Mouse (Mus musculus): ENCODE measurements around the gene Rims3.
A peak's percentile ranks its signal among the peaks of the same experiment; 100 is the strongest.

Rims3 gene

DNA sequence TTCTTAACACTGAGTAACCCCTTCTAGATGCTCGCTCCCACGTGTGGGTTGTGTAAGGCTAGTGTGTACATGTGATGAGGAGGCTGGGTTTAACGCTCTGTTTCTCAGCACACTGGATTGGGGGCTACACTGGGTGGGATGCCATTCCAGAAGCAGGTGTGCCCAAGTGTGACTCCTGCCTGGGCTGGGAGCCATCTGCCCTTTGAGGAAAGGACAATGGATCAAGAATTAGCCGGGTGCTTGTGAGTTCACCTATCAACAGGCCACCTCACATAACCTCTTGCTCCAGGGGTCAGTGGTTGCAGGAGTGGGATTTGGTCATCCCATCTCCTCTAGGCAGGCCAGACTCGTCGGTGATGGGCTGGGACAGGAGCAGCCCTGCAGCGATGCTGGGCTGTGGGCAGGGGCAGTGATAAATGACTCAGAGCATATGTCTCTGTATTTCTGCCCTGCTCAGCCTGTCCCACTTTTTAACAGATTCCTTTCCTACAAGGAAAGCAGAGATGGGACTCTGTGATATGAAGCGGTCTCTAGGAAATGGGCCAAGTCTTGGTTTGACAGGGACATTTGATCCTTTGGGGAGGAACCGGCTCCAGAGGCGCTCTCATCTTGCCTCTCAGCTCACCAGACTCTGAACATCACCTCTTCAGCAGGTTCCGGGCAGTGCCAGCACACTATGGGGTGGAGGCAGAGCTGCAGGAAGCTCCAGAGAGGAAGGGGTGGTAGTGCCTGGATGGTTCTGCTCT, 39.2 kb downstream of the Rims3 start:
- no peak for DNase-seq

DNA sequence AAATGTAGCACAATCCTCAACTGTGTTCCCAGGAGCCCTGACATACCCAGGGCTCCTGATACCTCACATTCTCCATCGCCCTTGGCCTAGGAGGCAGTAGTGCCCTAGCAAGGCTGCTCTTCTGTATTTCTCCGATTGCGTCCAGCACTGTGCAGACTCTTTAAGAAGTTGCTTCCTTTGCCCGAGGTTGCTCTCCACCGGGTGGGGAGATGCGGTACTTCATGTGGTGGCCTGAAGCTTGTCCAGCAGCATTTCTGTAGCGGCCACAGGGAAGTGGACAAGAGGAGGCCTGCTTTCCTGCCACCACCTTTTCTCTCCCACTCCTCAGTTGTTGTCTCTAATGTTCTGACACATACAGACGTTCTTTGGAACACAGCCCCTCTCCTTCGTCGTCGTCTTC, 40.0 kb downstream of the Rims3 start:
- no peak for DNase-seq

DNA sequence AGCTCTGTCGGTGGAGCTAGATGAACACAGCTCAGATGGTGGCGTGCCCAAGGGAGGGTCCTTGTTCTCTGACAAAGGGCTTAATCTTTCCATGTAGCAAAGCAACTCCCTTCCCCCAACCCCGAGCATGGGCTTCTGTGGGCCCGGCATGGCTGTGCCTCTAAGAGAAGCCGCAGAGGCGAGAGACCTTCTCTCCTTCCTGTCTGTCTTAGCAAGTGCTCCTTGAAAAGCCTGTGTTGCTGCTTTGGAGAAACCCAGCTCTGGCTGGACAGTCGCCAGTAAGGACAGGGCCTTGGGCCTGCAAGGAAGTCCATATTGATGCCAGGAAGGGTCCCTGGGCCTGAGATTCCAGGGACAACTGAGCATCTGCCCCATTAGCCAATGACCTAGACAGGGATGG, 40.6 kb downstream of the Rims3 start:
- DNase-seq: no peak

DNA sequence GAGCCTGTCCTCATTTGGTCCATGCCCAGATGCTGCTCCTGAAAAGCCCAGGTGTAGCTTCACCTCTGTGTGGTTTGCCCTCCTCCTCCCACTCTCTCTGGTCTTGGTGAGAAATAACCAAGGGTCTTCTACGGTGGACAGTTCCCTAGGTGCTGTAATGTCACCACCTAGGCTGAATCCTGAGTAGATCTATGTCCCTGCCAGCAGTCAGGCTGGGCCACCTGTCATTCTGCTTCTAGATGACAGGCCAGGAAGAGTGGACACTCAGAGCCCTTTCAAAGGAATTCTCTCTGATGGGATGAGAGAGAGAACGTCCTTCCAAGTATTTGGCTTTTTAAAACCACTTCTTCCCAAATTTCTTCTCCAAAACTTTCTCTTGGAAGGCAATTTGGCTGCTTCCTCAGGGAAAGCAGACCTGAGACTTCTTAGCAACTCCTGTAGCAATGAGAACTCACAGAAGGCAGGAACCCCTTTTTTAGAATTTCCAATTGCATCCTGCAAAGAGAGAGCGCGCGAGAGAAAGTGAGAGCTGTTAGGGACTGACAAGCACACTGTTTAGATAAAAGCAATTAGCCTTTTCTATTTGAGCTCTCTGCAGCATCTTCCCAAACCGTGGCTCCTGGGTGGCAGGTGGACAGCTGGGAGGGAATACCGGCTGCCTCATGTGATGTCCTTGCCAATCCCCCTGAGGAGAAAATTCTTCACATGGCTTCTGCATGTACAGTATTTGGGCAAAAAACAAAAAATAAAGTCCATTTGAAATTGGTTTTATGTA, 41.4 kb downstream of the Rims3 start:
- no peak for DNase-seq

DNA sequence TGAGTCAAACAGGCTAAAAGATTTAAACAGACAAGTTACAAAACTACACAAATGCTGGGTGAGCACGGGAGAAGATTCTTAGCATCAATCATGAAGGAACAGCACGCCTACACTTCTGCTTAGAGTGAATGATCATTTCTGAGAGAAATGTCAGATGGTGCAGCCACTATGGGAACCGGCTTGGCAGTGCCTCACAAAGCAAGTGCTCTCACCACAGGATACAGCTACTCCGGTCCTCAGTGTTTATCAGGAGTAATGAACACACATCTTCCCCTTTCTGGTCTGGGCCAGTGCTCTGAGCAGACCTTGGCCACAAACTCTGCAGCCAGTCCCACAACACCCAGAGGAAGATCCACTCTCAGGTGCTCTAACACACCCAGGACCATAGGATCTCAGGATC, 49.9 kb downstream of the Rims3 start:
- DNase-seq: no peak

DNA sequence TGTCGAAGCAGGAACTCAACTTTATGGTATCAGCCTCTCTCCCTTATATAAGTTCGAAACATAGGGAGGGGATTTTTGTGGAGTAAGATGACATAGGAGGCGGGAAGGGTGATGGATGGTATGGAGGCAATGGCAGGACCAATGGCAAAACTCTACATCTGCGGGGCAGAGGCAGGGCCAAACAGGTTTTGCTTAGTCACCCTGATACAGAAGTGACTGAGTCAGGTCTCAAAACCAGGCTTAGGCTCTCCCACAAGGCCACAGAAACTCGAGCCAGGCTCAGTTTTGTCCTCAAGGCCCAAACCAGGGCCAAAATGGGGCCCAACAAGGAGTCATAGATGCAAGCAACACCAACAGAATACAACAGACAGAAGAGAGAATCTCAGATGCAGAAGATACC, 51.0 kb downstream of the Rims3 start:
- no peak for DNase-seq

DNA sequence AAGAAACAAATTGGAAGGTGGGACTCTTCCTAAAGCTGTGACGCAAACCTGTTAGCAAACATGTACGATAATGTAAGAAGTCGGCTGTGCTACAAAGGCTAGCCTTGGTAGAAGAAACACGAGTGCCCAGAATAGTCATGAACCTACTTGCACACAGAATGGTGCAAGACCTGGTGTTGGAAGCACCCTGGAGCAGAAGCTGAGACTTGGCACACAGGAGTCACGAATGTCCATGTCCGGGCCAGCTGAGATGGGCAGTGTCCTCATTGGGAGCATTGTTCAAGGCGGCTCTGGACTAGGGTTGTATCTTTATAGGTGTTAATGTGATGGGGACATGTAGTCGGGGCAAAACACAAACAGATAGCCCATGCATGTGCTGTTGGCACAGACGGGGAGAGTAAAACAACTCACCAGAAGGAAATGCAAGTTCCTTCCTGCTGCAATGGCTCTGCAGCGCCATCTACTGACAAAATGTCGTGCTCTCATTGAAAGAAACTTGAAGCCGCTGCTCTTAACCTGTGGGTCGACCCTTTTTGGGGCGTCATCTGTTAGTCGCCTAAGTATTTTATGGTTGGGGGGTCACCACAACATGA, 55.0 kb downstream of the Rims3 start:
- DNase-seq: peak; percentile 14 to 16

DNA sequence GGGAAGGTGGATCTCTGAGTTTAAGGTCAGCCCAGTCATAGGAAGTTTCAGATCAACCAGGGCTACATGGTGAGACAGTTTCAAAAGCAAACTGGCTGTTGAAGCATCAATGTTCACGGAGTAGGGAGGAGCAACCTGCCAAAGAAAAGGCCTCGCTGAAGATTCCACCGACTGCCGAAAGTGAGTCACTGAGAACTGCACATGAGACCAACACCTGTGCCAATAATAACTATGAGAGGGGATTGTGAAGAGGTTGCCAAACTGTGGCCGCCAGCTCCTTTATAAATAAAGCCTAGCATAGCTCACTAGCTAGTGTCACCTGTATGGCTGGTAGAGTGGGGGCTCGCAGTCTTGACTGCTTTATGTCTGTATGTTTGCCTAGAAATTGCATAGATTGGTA, 56.5 kb downstream of the Rims3 start:
- no peak for DNase-seq

DNA sequence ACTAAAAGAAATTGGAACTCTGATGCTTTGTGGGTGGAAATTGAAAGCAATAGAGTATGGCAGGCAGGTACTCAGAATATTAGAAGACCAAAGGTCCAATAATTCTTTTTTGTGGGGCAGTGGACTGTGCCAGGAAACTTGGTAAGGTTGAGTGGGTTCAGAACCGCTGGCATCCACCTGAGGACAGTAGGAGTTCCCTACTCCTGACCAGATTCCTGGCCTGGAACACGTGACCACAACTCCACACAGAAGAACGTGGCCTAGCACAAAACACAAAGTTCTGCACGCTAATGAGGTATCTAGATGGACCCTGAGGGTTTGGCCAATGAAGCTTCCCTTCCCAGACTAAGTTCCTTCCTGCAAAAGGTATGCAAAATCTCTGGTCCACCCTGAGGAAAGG, 58.2 kb downstream of the Rims3 start:
- no peak for DNase-seq

DNA sequence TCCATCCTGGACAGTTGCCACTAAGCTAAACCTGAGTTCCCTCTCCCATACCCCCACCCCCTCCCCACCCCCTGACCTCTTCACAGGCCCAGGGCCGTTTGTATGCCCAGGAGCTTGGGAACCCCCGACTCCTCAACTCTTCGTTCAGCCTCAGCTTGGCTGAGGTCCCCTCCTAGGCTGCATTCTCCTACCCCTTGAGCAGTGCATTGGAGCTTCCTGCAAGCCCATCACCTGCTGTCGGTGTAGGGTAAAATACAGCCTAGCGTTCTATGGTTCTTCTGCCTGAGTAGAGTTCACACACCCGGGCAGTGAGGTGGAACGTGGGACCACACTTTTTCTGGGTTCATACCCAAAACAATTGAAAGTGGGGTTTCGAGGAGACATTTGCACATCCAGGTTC, 58.8 kb downstream of the Rims3 start:
- no peak for DNase-seq

DNA sequence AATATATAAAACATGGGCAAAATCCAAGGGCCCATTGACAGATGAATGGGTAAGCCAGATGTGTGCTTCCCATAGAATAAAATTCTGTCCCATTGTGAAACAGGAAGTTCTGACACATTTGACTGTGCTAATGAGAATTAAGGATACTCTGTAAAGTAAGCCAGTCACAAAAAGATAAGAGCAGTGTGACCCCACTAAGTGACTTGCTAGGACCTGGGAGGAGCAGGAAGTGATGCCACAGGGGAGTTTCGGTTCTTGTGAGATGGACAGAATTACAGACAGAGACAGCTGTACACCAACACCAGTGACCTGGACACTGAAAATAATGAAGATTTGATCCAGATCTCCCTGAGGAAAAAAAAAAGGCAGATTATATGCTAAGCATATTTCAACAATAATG, 59.2 kb downstream of the Rims3 start:
- DNase-seq: no peak

DNA sequence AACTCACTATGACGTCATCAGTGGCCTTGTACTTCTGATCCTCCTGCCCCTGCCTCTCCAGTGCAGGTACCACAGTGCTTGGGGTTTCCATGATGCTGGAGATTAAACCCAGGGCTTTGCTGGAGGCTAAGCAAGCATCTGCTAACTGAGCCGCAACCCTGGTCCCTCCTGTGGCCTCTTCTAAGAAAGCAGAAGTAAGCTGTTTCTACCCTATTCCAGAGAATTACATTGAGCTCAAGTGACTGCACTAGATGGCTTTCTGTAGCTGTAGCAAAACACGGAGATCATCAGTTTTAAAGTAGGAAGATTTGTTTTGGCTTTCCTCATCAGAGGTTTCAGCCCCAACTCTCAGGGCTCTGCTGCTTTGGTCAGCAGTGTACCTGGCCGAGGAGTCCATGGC, 59.9 kb downstream of the Rims3 start:
- no peak for DNase-seq

DNA sequence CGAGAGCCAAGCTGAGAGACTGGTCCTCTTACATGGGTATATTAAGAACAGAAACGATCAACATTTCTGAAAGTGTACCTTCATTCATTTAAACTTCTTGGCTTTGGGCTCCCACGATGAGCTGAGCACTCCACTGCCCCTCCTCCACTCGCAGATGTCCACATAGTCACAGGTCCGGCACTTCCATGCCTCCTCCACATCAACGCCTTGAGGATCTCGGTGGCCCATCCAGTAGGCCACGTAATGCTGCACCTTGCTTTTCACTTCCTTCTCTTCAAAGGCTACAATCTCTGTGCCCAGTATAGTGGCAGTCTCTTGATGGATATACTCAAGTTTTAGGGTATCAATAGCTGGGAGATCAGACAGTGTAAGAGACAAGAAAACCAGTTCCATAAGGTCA, 66.8 kb downstream of the Rims3 start:
- no peak for DNase-seq

DNA sequence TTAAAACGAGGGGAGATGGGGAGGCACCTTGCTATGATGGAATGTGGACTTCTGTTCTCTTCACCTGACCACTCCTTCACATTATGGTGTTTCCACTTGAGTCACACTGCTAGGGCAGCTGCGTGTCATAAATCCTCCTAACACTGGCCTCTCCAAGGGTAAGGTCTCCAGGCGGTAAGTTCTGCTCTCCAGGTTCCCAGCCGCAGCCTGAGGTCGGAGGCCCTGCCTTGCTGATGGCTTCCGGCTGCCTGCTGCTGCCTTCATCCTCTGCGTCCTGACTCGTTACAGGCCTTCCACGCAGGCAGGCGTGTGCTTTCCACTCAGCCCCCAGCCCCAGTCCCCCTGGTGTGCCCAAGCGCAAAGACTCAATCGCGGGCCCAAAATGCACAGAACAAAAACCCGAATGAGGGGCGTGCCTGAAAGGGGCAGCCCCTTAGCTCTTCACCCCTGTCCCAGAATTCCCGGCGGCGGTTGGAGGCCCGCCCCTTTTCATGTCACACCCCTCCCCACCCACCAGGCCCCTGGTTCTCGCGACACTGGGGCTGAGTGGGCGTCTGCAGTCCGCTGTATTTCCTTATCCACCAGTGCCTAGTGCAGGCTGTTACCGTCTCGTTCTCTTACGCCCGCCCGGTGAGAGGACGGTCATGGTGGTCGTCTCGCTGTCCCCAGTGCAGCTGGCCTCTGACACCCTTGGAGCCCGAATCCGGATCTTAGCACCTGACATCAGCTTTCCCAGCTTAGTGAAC, 70.1 kb downstream of the Rims3 start, which contains the start of gene Exo5:
Exo5 (minus strand) TSS at position 464 of the 746 bp plus-strand sequence.
- peak; percentile 87 to 90 for DNase-seq

DNA sequence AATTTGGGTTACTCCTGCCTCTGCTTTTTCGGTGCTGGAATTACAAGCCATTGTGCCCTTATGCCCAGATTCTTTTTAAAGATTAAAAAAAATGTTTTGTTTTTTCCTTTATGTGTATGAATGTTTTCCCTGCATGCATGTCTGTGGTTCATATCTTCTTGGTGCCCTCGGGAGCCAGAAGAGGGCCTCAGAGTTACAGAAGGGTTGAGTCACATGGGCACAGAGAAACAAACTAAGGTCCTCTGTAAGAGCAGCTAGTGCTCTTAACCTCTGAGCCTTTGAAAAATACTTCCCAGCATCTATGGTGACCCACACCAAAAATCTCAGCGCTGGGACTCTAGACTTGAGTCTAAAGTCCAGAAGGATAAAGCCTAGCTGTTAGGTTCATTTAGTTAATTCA, 70.8 kb downstream of the Rims3 start:
- DNase-seq: peak; percentile 17 to 64

DNA sequence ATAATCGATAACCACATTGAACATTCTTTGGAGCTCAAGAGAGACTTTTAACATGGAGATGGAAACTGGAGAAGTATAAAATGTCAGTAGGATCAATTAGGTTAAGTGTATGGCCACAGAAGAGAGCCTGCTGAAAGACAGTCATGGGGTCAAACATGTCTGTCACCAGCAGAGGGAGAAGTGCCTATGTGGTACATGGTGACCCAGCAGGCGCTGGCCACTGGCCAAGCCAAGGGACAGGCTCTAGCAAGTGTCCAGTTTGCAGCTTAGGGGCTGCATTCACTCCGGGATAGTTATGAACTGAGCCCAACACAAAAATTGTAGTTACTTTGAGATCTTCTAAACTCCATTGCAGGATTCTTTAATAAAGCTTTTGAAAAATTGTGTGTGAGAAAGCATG, 74.1 kb downstream of the Rims3 start:
- no peak for DNase-seq

DNA sequence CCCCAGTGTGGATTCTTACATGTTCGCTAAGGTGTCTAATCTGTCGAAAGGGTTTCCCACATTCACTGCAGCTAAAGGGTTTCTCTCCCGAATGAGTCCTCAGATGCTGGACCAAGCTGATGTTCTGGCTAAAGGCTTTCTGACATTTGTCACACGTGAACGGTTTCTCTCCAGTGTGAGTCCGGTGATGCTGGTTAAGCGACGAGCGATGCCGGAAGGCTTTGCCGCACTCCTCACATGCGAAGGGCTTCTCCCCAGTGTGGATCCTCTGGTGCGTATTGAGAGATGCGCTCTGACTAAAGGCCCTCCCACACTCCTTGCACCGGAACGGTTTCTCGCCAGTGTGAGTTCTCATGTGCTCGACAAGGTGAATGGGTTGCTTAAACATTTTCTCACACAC, 76.1 kb downstream of the Rims3 start:
- no peak for DNase-seq

DNA sequence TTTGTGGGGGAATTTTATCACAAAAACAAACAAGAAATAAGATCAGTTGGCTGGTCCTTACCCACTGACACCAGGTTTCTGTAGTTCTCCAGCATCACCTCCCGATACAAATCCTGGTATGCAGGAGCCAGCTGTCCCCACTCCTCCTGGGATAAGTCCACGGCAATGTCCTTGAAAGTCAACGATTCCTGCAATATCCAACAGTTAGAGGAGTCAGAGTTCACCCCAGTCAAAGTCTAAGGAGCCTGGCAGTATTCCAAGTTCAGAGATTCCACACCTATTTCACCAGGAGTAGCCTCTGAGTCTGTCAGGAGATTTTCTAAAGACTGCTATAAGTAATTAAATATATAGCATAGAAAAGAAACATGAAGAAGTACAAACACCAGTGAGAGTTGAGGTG, 80.4 kb downstream of the Rims3 start:
- no peak for DNase-seq
